Mouse (Mus musculus): Measurements from ENCODE around the gene Olfr667.
"Not testable (repeated sequence)": the region's sequence is repeated elsewhere in the genome, so short reads cannot be mapped to it uniquely, and the experiment has no call there.

Olfr667 gene

GRCm38 (mm10) chr7:104921382-104921781, at the start of gene Olfr667:
Gene Olfr667 (minus strand): TSS chr7:104921482.
- no peak for DNase-seq

- no peak for DNase-seq
Measured at GRCm38 (mm10) chr7:104962520-104962919, 41.2 kb upstream of the Olfr667 start, which contains the start of gene Olfr670. Gene Olfr670 (minus strand): TSS chr7:104962620.

GRCm38 (mm10) chr7:104950234-104950633, 29.0 kb upstream of the Olfr667 start:
- not testable (repeated sequence) for DNase-seq

- DNase-seq, result no peak
Measured at GRCm38 (mm10) chr7:104933940-104934339, 12.7 kb upstream of the Olfr667 start, which contains the start of gene Olfr669. Gene Olfr669 (plus strand): TSS chr7:104934240.

DNA sequence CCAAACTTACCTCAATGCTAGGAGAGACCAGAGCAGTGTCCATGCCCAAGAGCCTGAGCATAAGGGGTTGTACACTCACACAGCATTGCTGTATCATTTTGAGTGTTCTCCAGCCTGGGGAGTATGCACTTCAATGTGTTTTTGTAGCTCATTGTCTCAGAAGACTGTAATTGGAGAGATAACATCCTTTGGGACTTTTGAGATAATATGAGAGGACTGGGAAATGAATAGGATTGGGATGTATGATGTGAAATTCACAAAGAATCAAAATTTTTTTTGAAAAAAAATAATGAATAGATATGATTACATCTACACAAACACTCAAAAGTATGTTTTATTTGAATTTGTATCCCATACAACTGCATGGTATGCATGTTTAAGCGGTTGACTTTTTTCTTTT, 6.7 kb upstream of the Olfr667 start, which contains the start of gene Olfr668:
Gene Olfr668, minus strand, starts transcription at position 101 of the 400 bp plus-strand sequence.
- no peak for DNase-seq

DNA sequence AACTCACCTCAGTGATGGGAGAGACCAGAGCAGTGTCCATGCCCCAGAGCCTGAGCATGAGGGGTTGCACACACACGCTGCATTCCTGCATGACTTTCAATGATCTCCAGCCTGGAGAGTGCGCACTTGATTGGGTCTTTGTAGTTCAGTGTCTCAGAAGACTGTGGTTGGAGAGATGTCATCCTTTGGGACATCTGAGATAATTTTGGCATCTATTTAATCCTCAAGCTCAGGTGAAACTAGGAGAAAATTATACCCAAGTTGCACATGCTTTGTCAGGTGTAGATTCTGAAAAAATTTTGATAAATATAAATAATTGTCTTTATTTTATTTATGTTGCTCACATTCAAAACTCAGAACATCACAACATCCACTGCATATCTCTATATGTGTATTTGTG, 25.4 kb downstream of the Olfr667 start, which contains the start of gene Olfr666:
Gene Olfr666, minus strand, starts transcription at position 101 of the 400 bp plus-strand sequence.
- DNase-seq, result no peak

GRCm38 (mm10) chr7:104877731-104878130, 43.6 kb downstream of the Olfr667 start, which contains the start of gene Olfr665:
Gene Olfr665 (plus strand): TSS chr7:104878031.
- no peak for DNase-seq
